Mouse (Mus musculus) E14TG2a.4 (cell line): ENCODE measurements around the gene Cdt1.

Experiments
- CTCF ChIP-seq: conservative IDR thresholded peaks from 2 replicates; pipeline ENCODE4 v1.5.1; 2014; ENCODE audit warnings: low read length
- POU5F1 ChIP-seq: IDR thresholded peaks from 2 replicates; pipeline ENCODE4 v1.6.1; 2014; ENCODE audit warnings: low read length, borderline replicate concordance

- TF ChIP-seq CTCF = no peak
- no peak for TF ChIP-seq POU5F1
These were observed 1.0 kb upstream of the Cdt1 start for GRCm38 (mm10) chr8:122566766-122567165.
